Mouse (Mus musculus) embryo, embryonic 10.5 days (tissue): ENCODE data around the gene Clca1.
A peak's percentile ranks its signal among the peaks of the same experiment; 100 is the strongest.
"Not testable (repeated sequence)": the region's sequence is repeated elsewhere in the genome, so short reads cannot be mapped to it uniquely, and the experiment has no call there.

Experiments used
- DNase-seq: peaks from one replicate; pipeline ENCODE4 v3.0.0-alpha.2; 2015; ENCODE audit warnings: low spot score

The Clca1 gene

DNA sequence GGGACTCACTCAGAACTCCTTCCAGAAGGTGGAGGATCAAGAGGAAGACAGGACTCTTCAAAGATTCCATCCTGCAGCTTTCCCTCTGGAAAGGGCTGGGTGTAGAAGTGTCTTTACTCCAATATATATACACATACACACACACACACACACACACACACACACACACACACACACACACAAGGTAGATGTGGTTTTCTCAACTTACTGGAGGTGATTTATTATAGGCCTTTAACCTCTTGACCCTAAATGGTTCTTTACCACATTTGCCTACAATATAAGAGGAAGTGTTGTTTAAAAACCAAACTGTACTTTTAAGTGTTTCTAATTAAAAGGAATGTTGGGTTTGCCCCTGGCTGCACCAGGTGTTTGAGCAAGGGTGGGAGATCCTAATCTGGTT is at the start of gene Clca1:
Gene Clca1 (minus strand): TSS at position 101 of the 400 bp plus-strand sequence.
- DNase-seq = no peak

DNA sequence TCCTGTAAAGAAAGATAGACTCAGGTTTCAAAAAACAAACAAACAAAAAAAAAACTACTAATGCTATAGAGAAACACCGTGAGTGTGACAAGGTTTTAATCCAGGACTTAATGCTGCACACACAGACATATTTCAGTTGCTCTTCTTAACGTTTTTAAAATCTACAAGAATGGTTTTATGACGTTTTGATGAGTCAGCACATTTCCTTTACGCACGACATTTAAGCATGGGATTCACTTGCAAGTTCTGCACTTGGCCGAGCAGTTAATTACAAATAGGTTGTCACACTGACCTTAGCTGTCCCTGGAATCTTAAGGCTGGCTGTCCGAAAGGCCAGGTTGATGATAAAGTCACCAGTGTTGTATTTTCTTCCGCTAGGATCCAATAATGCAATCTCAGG is 48.3 kb upstream of the Clca1 start:
- DNase-seq = no peak

DNA sequence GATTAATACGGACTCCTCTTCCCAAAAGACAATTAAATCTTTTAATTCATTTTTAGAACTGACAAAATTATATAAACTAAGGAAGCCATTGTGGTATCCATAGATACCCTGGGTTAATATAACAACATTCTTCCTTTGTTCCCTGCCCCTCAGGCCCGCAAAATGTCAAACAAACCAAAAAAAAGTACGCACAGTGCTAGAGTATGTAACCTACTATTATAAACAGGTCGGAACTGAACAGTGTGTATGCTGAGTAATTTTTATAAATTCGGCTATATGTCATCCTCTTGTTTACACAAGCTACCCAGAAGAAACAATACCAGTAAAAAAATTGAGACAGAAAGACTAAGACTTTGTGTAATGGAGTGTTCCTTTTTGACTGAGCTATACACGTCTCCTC is 45.8 kb upstream of the Clca1 start:
- DNase-seq = no peak

DNA sequence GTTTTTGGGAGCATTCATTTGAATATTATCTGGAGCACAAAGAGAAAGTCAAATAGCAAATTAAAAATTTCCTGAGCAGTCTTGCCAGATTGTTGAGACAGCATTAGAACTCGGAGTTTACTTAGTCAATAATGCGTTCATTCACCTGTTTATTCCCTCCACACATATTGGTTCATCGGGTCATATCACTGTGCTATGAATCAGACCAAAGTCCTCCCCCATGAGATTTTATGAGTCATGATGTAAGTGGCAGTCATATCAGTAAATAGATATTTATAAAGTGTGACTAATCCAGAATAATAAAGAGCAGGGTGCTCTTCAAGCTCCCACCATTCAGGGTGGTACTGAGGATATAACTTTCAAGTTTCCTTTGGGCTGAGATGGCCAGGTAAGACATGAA is 39.8 kb upstream of the Clca1 start:
- DNase-seq = no peak

DNA sequence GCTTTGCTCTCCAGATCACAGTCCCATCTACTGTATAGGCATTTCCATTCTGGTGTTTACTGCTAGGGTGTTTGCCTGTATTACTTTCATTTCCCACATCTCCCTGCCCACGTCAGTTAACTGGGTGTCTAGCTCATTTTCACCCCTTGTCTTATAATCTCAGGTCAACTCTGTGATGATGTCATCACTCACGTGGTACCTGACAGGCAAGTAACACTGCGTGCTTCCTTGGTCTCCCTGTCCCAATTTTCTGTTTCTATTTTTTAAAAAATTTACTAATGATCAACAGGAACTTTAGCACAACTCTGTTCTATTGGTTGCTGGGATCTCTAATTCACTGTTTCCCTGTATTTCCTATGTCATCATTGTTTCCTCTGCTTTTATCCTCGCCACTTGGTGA is 36.4 kb upstream of the Clca1 start:
- DNase-seq = no peak

DNA sequence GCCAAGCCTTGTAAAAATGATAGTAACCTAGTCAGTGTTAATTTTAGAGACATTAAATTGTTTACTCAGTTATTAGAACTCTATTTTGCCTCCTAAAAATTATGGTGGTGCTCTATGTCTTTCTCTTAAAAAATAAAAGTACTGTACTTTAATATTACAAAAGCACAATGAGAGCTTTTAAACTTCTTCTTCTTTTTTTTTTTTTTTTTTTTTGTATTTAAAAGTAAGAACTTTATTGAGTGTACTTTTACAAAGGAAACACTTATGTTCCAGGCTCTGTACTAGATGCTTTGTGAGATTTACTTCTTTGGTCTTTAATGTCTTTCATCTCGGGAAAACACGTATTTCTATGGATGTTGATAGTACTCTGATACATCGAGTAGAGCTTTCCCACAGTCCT is 22.6 kb upstream of the Clca1 start:
- not testable (repeated sequence) for DNase-seq

DNA sequence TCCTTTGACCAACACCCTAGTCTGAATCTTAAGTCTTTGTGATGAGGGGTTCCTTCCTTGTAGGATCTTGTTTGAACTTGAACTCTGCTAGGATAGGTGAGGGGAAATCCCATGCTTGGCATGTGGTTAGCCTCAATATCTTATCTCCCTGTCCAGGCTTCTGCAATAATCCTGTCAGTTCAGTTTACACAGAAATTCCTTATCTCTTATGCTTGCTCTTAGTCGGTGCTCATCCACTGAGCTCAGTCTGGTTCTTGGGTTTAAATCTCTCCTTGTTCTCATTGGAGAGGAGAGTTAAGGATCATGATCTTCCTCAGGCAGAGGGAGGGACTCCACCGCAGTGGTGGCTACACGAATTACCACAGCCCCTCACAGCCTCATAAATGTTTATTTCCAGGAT is 17.2 kb upstream of the Clca1 start:
- no peak for DNase-seq

DNA sequence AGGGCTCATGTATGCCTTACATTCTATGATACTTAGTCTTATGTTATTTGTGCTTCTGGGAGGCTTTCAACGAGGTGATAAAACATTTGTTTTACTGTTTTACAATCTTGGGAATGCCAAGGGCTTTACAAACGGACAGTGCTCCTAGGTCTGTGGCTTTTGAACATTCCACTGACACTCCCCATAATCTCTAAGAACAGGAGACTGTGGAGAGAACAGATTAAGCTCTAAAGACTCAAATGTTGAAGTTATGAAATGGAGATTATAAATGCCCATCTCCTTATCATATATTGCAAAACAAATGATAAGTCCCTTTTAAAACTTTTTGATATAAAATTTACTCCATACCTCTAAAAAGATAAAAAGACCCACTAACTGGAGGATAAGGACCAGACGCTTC is 6.2 kb upstream of the Clca1 start:
- no peak for DNase-seq

DNA sequence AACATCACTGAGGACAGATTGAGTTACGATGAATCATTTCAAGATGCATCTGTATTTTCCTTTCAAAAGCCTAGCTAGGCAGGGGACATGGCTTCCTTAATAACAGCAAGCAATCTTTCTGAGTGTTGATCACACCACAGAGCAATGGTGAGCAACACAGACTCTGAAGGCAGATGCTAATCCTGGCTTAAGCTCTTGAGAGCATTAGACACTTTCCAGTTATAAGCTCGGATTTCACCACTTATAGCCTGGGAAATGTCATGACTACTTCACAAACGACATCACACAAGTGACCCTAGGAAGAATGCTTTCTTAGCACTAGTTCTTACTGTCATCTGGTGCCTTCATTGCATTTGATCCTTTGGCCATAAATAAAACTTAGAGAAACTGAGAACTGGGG is 4.5 kb downstream of the Clca1 start:
- peak; percentile 2 for DNase-seq

DNA sequence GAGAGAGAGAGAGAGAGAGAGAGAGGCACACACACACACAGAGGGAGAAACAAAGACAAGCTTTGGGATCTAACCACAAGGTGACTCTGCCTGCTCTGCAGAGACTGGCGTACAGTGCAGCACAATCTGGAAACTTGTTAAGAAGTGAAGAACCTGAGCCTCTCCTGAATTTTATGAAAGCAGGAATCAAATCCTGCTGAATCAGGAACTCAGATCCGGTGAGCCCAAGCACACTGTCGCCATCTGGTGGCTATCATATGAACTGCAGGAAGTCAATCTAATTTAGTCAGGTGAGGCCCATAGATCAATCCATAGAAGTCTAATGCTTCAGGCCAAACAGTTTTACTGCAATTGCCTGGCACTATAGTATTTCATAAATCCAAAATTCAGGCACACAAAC is 5.8 kb downstream of the Clca1 start:
- DNase-seq = peak; percentile 74

DNA sequence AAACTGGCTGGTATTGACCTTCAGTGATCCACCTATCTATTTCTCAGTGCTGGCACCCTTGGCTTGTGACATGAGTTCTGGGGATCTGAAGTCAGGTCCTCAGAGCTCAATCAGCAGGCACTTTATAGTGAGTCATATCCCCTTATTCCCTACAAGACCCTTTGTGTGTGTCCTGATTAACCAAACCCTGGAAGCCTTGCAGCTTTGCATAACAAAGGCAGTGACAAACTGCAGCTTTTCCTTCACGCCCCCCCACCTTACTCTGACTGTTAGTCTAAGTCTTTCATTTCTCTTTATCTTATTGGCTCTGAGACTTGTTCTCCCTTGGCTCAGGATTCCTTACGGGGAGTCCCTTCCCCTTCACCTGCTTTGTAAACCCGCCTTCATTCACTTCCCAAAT is 14.8 kb downstream of the Clca1 start:
- no peak for DNase-seq

DNA sequence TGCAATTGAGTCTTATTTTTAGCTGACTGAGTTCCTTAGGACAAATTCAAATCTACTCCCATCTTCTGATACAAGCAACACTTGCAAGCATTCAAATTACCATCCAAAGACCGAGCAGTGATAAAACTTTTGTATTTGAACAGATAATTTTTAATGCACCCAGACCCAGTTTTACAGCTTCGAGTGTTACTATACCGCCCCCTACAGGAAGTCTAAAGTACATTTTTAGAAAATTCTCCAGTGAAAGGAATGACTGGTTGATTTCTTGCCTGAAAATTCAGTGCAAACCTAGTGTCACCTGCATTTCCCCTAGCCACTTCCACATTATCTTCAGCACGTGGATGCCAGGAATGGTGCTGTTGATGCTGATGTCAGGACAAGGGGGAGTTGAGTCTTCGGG is 28.2 kb downstream of the Clca1 start:
- peak; percentile 46 for DNase-seq

DNA sequence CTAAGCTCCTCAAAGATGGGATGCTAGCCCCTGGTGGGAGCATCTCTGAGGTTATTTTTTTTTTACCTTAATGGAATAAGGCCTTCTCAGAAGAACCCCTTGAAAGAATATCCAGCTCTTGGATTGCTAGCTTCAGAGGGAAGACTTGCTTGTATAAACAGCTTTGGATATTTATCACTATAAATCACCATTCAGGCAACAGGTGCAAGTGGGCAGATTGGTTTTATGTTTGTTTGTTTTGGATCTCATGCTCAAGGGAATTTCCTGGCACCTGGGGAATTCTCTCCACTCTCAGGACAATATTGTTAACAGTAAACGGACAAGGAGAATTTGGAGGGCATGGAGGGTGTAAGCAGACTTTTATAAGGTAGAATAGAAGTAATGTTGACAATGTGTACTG is 31.7 kb downstream of the Clca1 start:
- DNase-seq = no peak

DNA sequence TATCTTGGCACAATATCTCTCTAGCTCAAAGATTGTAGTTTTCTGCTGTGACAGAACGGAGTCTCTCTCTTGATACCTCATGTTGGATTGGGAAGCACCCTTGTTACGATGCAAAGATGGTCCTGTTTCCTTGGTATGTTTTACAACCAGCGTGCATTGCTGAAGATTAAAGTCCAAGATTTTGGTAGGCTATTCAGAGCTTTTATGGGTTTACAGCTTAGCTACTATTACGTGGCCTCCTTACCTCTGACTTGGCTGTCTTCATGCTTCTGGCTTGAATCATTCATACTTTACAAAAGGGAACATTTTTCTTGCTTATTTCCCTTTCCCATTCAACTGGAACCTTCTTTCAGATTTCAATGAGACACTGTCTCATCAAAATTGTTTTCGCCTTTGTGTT is 39.5 kb downstream of the Clca1 start:
- DNase-seq = no peak

DNA sequence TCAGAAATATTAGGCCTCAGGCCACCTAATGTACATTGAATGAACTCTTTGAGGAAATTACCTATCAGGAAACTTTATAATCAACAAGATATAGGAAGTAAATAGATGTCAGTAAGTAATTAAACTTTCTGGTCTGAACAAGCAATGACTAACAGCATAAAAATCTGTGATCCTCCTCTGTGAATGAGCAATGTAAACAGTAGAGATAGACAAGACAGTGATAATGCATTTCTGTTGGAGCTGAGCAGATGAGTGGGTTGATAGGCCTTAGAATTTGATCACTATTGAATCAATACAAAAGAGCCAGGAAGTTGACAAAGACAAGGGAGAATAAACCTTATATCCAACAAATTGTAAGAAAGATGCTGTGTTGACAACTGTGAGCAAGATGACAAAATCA is 40.0 kb downstream of the Clca1 start:
- no peak for DNase-seq

DNA sequence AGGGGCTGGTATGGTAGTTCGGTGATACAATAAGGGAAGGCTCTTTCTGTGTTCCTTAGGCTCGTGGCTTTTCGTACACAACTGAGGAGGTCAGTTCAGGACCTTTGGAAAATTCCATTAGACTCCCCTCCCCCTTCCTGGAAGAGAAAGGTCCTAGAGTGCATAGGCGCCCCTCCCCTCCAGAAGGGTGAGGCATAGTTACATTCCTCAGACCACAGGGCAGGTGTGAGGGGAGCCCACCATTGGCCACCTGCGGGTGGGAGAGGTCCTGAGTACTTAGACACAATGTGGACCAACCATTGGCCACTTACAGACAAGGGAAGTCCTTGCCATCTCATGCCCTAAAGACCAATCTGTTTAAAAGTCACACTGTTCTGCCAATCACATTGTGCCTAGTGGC is 46.7 kb downstream of the Clca1 start:
- DNase-seq = no peak

DNA sequence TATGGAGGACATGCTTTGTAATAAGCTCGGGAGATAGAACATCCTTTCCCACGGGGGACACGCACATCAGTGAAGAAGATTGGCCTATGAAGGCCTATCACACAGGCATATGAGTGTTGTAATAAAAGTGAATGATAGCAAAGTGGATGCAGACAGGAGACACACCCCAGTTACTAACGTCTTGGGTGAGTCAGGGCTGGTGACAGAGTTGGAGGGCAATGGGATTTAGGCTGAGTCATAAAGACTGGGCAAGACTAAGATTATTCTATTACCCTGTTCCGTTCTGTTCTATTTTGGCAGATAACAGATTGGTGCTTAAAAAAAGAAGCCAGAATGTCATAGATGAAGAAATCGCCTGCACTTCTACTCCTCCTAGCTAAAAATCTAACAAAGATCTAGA is 52.0 kb downstream of the Clca1 start:
- DNase-seq = no peak

DNA sequence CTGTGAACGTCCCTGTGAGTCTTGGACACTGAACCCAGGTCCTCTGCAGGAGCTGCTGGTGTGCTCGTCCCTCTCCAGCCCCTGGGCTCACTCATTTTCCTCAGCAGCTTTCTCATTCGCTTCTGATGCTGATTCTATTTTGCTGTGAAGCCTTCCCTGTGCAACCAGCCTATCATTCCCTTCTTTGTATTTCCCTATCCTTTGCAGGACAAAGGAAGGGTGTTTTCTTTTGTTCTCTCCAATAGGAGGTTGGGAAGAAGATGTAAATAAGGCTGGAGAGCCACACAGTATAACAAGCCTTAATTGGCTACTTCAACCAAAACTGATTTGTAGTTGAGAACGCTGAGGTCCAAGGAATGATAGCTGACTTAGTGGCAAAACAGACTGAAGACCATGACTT is 54.9 kb downstream of the Clca1 start:
- no peak for DNase-seq

DNA sequence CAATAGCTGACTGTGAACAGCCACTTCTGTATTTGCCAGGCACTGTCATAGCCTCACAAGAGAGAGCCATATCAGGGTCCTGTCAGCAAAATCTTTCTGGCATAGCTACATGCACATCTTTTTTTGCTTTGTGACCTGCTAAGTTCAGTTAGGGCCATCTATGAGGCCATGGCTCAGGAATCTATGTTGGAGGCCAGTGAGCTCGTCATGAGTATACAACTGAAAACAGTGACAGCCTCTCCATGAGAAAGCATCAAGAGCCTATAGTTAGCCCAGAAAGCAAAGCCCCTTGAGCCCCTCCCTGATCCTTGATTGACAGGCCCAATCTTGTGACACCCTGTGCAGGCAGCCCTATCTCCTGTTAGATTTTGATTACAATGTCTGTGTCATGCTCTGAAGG is 56.5 kb downstream of the Clca1 start:
- no peak for DNase-seq

DNA sequence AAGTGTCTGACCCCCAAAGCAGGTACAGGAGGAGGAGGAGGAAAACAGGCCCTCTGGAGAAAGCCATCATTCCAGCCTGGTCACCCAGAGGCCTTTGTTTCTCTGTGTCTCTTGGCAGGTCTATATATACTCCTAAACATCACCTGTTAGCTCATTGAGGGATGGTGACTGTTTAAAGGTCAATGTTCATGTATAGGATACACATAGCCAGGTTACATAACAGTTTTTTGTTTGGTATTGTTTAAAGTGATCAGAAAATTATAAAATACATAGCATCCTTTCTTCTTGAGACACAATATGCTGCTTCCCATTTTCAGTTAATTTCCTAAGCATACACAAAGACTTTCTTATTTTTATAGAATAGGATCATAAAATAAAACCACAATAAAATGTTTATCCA is 57.6 kb downstream of the Clca1 start, which contains the start of gene Clca4a:
Gene Clca4a (minus strand): TSS at position 101 of the 400 bp plus-strand sequence.
- DNase-seq = no peak

DNA sequence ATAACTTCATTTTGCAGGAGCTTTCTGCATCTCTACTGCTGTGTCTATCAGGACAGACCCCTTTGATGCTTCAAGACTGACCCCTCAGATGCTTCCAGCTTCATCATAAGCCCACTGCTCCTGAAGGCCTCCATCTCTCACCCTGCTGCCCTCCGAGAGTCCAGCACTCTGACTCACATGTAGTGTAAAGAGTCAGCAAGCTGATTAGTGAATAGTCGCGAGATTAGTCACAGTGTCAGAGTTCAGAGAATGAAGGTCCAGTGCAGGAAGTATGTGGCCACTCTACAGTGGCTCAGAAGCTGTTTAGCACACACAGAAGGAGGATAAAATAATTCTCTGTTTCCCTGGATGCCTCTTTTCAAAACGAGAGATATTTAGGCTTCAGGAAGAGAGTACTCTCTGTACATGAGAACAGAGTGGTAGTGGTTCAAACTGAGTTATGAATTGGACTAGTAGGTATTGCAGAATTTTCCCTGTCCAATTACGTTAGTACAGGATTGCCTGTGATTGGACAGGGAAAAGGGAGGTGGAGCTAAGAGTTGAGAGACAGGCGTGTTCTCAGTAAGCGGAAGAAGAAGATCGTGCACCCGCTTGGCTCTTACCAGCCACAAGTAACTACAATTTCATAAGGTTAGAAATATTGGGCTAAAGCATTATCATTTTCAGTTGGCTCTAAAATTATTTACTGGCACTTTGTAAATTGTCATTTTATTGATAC is 60.9 kb downstream of the Clca1 start:
- peak; percentile 20 for DNase-seq

DNA sequence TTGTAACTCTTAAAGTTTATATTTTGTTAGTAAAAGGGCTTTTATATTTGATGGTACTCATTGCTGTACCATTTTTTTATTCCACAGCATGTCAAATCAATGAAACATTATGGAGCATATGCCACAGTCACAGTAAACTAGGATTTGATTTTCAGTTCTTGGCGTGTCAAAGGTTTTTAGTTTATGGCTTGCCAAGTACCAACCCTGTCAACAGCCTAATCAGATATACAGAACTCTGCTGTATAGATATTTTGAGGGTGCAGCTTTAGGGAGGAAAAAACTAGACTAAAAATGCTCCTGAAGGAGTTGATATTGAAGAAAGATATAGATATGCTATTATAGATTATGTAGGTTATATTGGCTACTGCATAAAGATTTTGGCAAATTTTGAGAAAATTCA is 62.8 kb downstream of the Clca1 start:
- DNase-seq = no peak

DNA sequence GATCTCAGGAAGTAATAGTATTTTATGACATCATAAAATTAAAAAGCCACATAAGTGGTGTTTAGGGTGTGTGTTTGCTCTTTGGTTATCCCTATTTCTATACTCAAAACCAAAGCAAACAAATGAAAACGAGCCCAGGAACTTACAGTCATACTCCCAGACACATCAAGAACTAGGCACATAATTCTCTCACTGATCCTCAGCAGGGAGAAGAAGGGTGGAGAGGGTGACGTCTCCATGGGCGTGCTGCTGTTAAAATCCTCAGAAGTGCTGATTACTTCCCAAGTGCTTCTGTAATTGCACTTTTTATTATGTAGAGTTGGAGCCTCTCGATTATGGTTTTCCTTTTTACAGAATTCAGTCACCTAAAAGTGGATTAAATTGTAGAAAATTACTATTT is 66.5 kb downstream of the Clca1 start:
- no peak for DNase-seq
